Mouse (Mus musculus): ENCODE measurements around the gene Srbd1. TPM values are rescaled to one million over a fixed set of nuclear protein-coding genes. Genes with fewer than 3 reads are reported as not detected.

Srbd1 gene
- polyA plus RNA-seq, 1 experiment from 2014 or later: 17.7 TPM

GRCm38 (mm10) chr17:85951771-85952170, 193.2 kb downstream of the Srbd1 start:
- Histone ChIP-seq H3K9me3 (no peaks in the 10 kb centered on the region), H3K9ac (replicated peaks) (no peak overlapping the region), H3K4me3 (replicated peaks) (no peak overlapping the region), H3K4me2 (replicated peaks) (no peak overlapping the region), H3K27ac (no peak overlapping the region), H3K27me3 (peaks cover 8% of the 10 kb centered on the region; the same call in 1 of the 2 replicates), H3K36me3 (no peaks in the 10 kb centered on the region), H3K4me1 (replicated peaks) (peaks cover 14% of the 10 kb centered on the region)
- WGBS: 65% methylated on average over 2 of the region's 2 CpGs
- ATAC-seq: no peak

GRCm38 (mm10) chr17:85949919-85950505, 195.0 kb downstream of the Srbd1 start:
- H3K4me1 ChIP-seq (replicated peaks): peaks cover 14% of the 10 kb centered on the region
- no peak overlapping the region for H3K9ac ChIP-seq (replicated peaks)
- H3K9me3 ChIP-seq: no peaks in the 10 kb centered on the region
- peak overlapping the region; percentile 13 for H3K4me2 ChIP-seq (replicated peaks)
- H3K27me3 ChIP-seq: peaks cover 8% of the 10 kb centered on the region; the same call in 1 of the 2 replicates
- ATAC-seq: peak; percentile 89
- WGBS: 29% methylated on average over 14 of the region's 14 CpGs
- no peaks in the 10 kb centered on the region for H3K36me3 ChIP-seq
- H3K4me3 ChIP-seq (replicated peaks): no peak overlapping the region
- H3K27ac ChIP-seq: peak overlapping the region; percentile 40; the same call in 1 of the 2 replicates

GRCm38 (mm10) chr17:85948911-85949909, 195.8 kb downstream of the Srbd1 start:
- H3K9me3 ChIP-seq: no peaks in the 10 kb centered on the region
- no peaks in the 10 kb centered on the region for H3K36me3 ChIP-seq
- H3K4me1 ChIP-seq (replicated peaks): peaks cover 15% of the 10 kb centered on the region
- H3K4me3 ChIP-seq (replicated peaks): no peak overlapping the region
- peak; percentile 64; the same call in 1 of the 2 replicates for ATAC-seq
- WGBS: 67% methylated on average over 11 of the region's 11 CpGs
- H3K4me2 ChIP-seq (replicated peaks): no peak overlapping the region
- H3K9ac ChIP-seq (replicated peaks): no peak overlapping the region
- no peak overlapping the region for H3K27ac ChIP-seq
- H3K27me3 ChIP-seq: peaks cover 13% of the 10 kb centered on the region; the same call in 1 of the 2 replicates

GRCm38 (mm10) chr17:85944726-85945125, 200.2 kb downstream of the Srbd1 start:
- no peak overlapping the region for H3K4me3 ChIP-seq (replicated peaks)
- H3K27me3 ChIP-seq: peaks cover 13% of the 10 kb centered on the region; the same call in 1 of the 2 replicates
- no peak overlapping the region for H3K9ac ChIP-seq (replicated peaks)
- WGBS: 91% methylated on average over 4 of the region's 4 CpGs
- H3K4me1 ChIP-seq (replicated peaks): peaks cover 20% of the 10 kb centered on the region
- H3K27ac ChIP-seq: no peak overlapping the region
- no peaks in the 10 kb centered on the region for H3K9me3 ChIP-seq
- ATAC-seq: no peak
- no peaks in the 10 kb centered on the region for H3K36me3 ChIP-seq
- no peak overlapping the region for H3K4me2 ChIP-seq (replicated peaks)

GRCm38 (mm10) chr17:85943994-85944640, 200.9 kb downstream of the Srbd1 start:
- no peaks in the 10 kb centered on the region for H3K36me3 ChIP-seq
- no peak overlapping the region for H3K9ac ChIP-seq (replicated peaks)
- H3K27ac ChIP-seq: no peak overlapping the region; the same call in 1 of the 2 replicates
- no peaks in the 10 kb centered on the region for H3K9me3 ChIP-seq
- peak; percentile 81 for ATAC-seq
- 58% methylated on average over 12 of the region's 12 CpGs for WGBS
- no peak overlapping the region for H3K4me3 ChIP-seq (replicated peaks)
- peaks cover 16% of the 10 kb centered on the region; the same call in 1 of the 2 replicates for H3K27me3 ChIP-seq
- H3K4me2 ChIP-seq (replicated peaks): peak overlapping the region; percentile 15; the same call in 1 of the 2 replicates
- H3K4me1 ChIP-seq (replicated peaks): peaks cover 14% of the 10 kb centered on the region

GRCm38 (mm10) chr17:85943551-85943981, 201.4 kb downstream of the Srbd1 start:
- Histone ChIP-seq H3K9me3 (no peaks in the 10 kb centered on the region), H3K9ac (replicated peaks) (no peak overlapping the region), H3K36me3 (no peaks in the 10 kb centered on the region), H3K4me3 (replicated peaks) (no peak overlapping the region), H3K4me1 (replicated peaks) (peaks cover 14% of the 10 kb centered on the region), H3K4me2 (replicated peaks) (peak overlapping the region; percentile 15), H3K27ac (peak overlapping the region; percentile 0; the same call in 1 of the 2 replicates), H3K27me3 (peaks cover 16% of the 10 kb centered on the region; the same call in 1 of the 2 replicates)
- peak; percentile 90 for ATAC-seq
- WGBS: 26% methylated on average over 14 of the region's 14 CpGs

- Histone ChIP-seq H3K4me3 (replicated peaks) (no peak overlapping the region), H3K9me3 (no peaks in the 10 kb centered on the region), H3K27ac (0 out of 2 replicates have a peak overlapping the region, but pooled peaks have one; percentile 0), H3K9ac (replicated peaks) (no peak overlapping the region), H3K4me1 (replicated peaks) (peaks cover 14% of the 10 kb centered on the region), H3K27me3 (peaks cover 16% of the 10 kb centered on the region; the same call in 1 of the 2 replicates), H3K36me3 (no peaks in the 10 kb centered on the region), H3K4me2 (replicated peaks) (peak overlapping the region; percentile 15; the same call in 1 of the 2 replicates)
- peak; percentile 14 for ATAC-seq
- 82% methylated on average over 5 of the region's 5 CpGs for WGBS
Measured at GRCm38 (mm10) chr17:85943071-85943470, 201.9 kb downstream of the Srbd1 start.

GRCm38 (mm10) chr17:85942123-85942522, 202.9 kb downstream of the Srbd1 start:
- 96% methylated on average over 5 of the region's 5 CpGs for WGBS
- H3K9ac ChIP-seq (replicated peaks): no peak overlapping the region
- no peaks in the 10 kb centered on the region for H3K36me3 ChIP-seq
- H3K4me1 ChIP-seq (replicated peaks): peaks cover 14% of the 10 kb centered on the region
- H3K9me3 ChIP-seq: no peaks in the 10 kb centered on the region; the same call in 1 of the 2 replicates
- ATAC-seq: no peak
- H3K27ac ChIP-seq: no peak overlapping the region
- peaks cover 11% of the 10 kb centered on the region; the same call in 1 of the 2 replicates for H3K27me3 ChIP-seq
- H3K4me2 ChIP-seq (replicated peaks): no peak overlapping the region
- no peak overlapping the region for H3K4me3 ChIP-seq (replicated peaks)

GRCm38 (mm10) chr17:85941141-85941738, 203.7 kb downstream of the Srbd1 start:
- H3K4me1 ChIP-seq (replicated peaks): peaks cover 14% of the 10 kb centered on the region
- WGBS: 93% methylated on average over 8 of the region's 8 CpGs
- H3K27ac ChIP-seq: no peak overlapping the region
- no peak overlapping the region for H3K4me2 ChIP-seq (replicated peaks)
- no peaks in the 10 kb centered on the region; the same call in 1 of the 2 replicates for H3K9me3 ChIP-seq
- no peak overlapping the region for H3K4me3 ChIP-seq (replicated peaks)
- no peak overlapping the region for H3K9ac ChIP-seq (replicated peaks)
- 0 out of 2 replicates have a peak, but pooled peaks cover 8% of the 10 kb centered on the region for H3K27me3 ChIP-seq
- H3K36me3 ChIP-seq: no peaks in the 10 kb centered on the region
- ATAC-seq: no peak

- ATAC-seq: no peak
- Histone ChIP-seq H3K9me3 (no peaks in the 10 kb centered on the region; the same call in 1 of the 2 replicates), H3K27ac (no peak overlapping the region), H3K4me3 (replicated peaks) (no peak overlapping the region), H3K4me2 (replicated peaks) (no peak overlapping the region), H3K27me3 (0 out of 2 replicates have a peak, but pooled peaks cover 3% of the 10 kb centered on the region), H3K9ac (replicated peaks) (no peak overlapping the region), H3K4me1 (replicated peaks) (0 out of 2 replicates have a peak, but pooled peaks cover 4% of the 10 kb centered on the region), H3K36me3 (no peaks in the 10 kb centered on the region)
- 90% methylated on average over 4 of the region's 4 CpGs for WGBS
Measured at GRCm38 (mm10) chr17:85937131-85937530, 207.8 kb downstream of the Srbd1 start.

GRCm38 (mm10) chr17:85935268-85935667, 209.7 kb downstream of the Srbd1 start:
- H3K36me3 ChIP-seq: no peaks in the 10 kb centered on the region
- H3K4me1 ChIP-seq (replicated peaks): 0 out of 2 replicates have a peak, but pooled peaks cover 4% of the 10 kb centered on the region
- H3K9me3 ChIP-seq: no peaks in the 10 kb centered on the region; the same call in 1 of the 2 replicates
- H3K27ac ChIP-seq: no peak overlapping the region
- 0 out of 2 replicates have a peak, but pooled peaks cover 3% of the 10 kb centered on the region for H3K27me3 ChIP-seq
- H3K4me3 ChIP-seq (replicated peaks): no peak overlapping the region
- WGBS: 76% methylated on average over 10 of the region's 10 CpGs
- no peak overlapping the region for H3K9ac ChIP-seq (replicated peaks)
- ATAC-seq: no peak
- no peak overlapping the region for H3K4me2 ChIP-seq (replicated peaks)
